Mouse (Mus musculus) MEL (cell line): ENCODE results near the gene Ccs. TPM values are rescaled to one million over a fixed set of nuclear protein-coding genes. Genes with fewer than 3 reads are reported as not detected.
A peak's percentile ranks its signal among the peaks of the same experiment; 100 is the strongest.

Experiments
- DNase-seq: peaks from one replicate; pipeline ENCODE4 v3.0.0; 2011; ENCODE audit warnings: low read depth, low spot score
- H3K27ac ChIP-seq: 2 replicates; pipeline ENCODE4 v1.5.1; 2012; ENCODE audit warnings: low read depth, mild to moderate bottlenecking, control low read depth, low read length, moderate library complexity; ENCODE audit not compliant: control insufficient read depth
- H3K27me3 ChIP-seq, 2 experiments: fragments of 150-350 bp in 1 of 2; sonication (generic) in 1 of 2; 2 replicates each; pipeline ENCODE4 v1.6.1; 2012; ENCODE audit warnings: low read length in 2 of 2, mild to moderate bottlenecking in 2 of 2, improper control_type of control experiment in 1 of 2, moderate library complexity in 1 of 2; ENCODE audit not compliant: insufficient read depth in 2 of 2, control insufficient read depth in 1 of 2
- H3K36me3 ChIP-seq, 2 experiments: 2 replicates each; pipeline ENCODE4 v1.6.1; 2012 to 2014; ENCODE audit warnings: low read length in 2 of 2, improper control_type of control experiment in 1 of 2, inconsistent platforms in 1 of 2, mild to moderate bottlenecking in 1 of 2; ENCODE audit not compliant: insufficient read depth in 2 of 2, control insufficient read depth in 1 of 2
- H3K4me1 ChIP-seq, 2 experiments: fragments of 150-350 bp in 1 of 2; sonication (generic) in 1 of 2; 2 replicates each; pipeline ENCODE4 v1.6.1; 2012; ENCODE audit warnings: low read length in 2 of 2, improper control_type of control experiment in 1 of 2, mild to moderate bottlenecking in 1 of 2; ENCODE audit not compliant: insufficient read depth in 2 of 2, control insufficient read depth in 1 of 2
- H3K4me3 ChIP-seq, 2 experiments: fragments of 150-350 bp in 1 of 2; sonication (generic) in 1 of 2; 2 replicates each; pipeline ENCODE4 v1.5.1; 2012; ENCODE audit warnings: low read depth in 2 of 2, low read length in 2 of 2, mild to moderate bottlenecking in 2 of 2, moderate library complexity in 2 of 2, control low read depth in 1 of 2, improper control_type of control experiment in 1 of 2; ENCODE audit not compliant: control insufficient read depth in 1 of 2, insufficient read depth in 1 of 2
- H3K79me2 ChIP-seq: 2 replicates; pipeline ENCODE4 v1.6.1; 2012; ENCODE audit warnings: mild to moderate bottlenecking, low read length, moderate library complexity; ENCODE audit not compliant: control insufficient read depth, poor library complexity, insufficient read depth
- H3K9ac ChIP-seq: 2 replicates; pipeline ENCODE4 v1.6.1; 2012; ENCODE audit warnings: low read depth, mild to moderate bottlenecking, control low read depth, low read length, moderate library complexity; ENCODE audit not compliant: control insufficient read depth, poor library complexity, severe bottlenecking
- H3K9me3 ChIP-seq: fragments of 150-350 bp; sonication (generic); replicated peaks from 2 replicates; pipeline ENCODE4 v1.6.1; 2012; ENCODE audit warnings: mild to moderate bottlenecking, low read length, improper control_type of control experiment, moderate library complexity; ENCODE audit not compliant: insufficient read depth
- CHD1 ChIP-seq: IDR thresholded peaks from 2 replicates; pipeline ENCODE4 v1.6.1; 2012; ENCODE audit warnings: low read depth, mild to moderate bottlenecking, inconsistent platforms, low read length, improper control_type of control experiment
- CTCF ChIP-seq, 3 experiments: IDR thresholded peaks in 2 of 3; conservative IDR thresholded peaks in 1 of 3; 2 replicates each; pipeline ENCODE4 v1.5.1; 2011 to 2012; ENCODE audit warnings: low read length in 3 of 3, low read depth in 2 of 3, mild to moderate bottlenecking in 2 of 3, improper control_type of control experiment in 1 of 3, inconsistent platforms in 1 of 3, mixed read lengths in 1 of 3, moderate library complexity in 1 of 3; ENCODE audit not compliant: control insufficient read depth in 1 of 3, insufficient read depth in 1 of 3, poor library complexity in 1 of 3, severe bottlenecking in 1 of 3
- E2F4 ChIP-seq: IDR thresholded peaks from 2 replicates; pipeline ENCODE4 v1.6.1; 2011; ENCODE audit warnings: low read depth, low read length, improper control_type of control experiment, borderline replicate concordance
- EP300 ChIP-seq, 2 experiments: IDR thresholded peaks; 2 replicates each; pipeline ENCODE4 v1.6.1; 2011; ENCODE audit warnings: improper control_type of control experiment in 2 of 2, low read length in 2 of 2, low read depth in 1 of 2, mild to moderate bottlenecking in 1 of 2
- ETS1 ChIP-seq: IDR thresholded peaks from 2 replicates; pipeline ENCODE4 v1.6.1; 2012; ENCODE audit warnings: low read depth, mild to moderate bottlenecking, inconsistent platforms, low read length, improper control_type of control experiment, moderate library complexity
- GATA1 ChIP-seq: IDR thresholded peaks from 2 replicates; pipeline ENCODE4 v1.6.1; 2011; ENCODE audit warnings: low read depth, low read length, improper control_type of control experiment
- HCFC1 ChIP-seq: IDR thresholded peaks from 2 replicates; pipeline ENCODE4 v1.6.1; 2012; ENCODE audit warnings: low read depth, mild to moderate bottlenecking, inconsistent platforms, low read length, improper control_type of control experiment, moderate library complexity
- KAT2A ChIP-seq: conservative IDR thresholded peaks from 2 replicates; pipeline ENCODE4 v1.6.1; 2012; ENCODE audit warnings: low read depth, low read length, improper control_type of control experiment, inconsistent platforms
- MAZ ChIP-seq: IDR thresholded peaks from 2 replicates; pipeline ENCODE4 v1.6.1; 2012; ENCODE audit warnings: low read depth, mild to moderate bottlenecking, inconsistent platforms, low read length, improper control_type of control experiment
- MYB ChIP-seq: IDR thresholded peaks from 2 replicates; pipeline ENCODE4 v1.6.1; 2011; ENCODE audit warnings: mild to moderate bottlenecking, low read depth, low read length, improper control_type of control experiment
- MYC ChIP-seq: IDR thresholded peaks from 2 replicates; pipeline ENCODE4 v1.6.1; 2011; ENCODE audit warnings: low read depth, mild to moderate bottlenecking, low read length, improper control_type of control experiment, moderate library complexity
- NRF1 ChIP-seq: IDR thresholded peaks from 2 replicates; pipeline ENCODE4 v1.6.1; 2014; ENCODE audit warnings: low read depth, mild to moderate bottlenecking, inconsistent platforms, low read length, improper control_type of control experiment, moderate library complexity; ENCODE audit not compliant: poor library complexity, insufficient read depth, severe bottlenecking
- POLR2A ChIP-seq, 2 experiments: IDR thresholded peaks; 2 replicates each; pipeline ENCODE4 v1.6.1; 2011 to 2012; ENCODE audit warnings: low read length in 2 of 2, mild to moderate bottlenecking in 2 of 2, control low read depth in 1 of 2, improper control_type of control experiment in 1 of 2, low read depth in 1 of 2, moderate library complexity in 1 of 2; ENCODE audit not compliant: control insufficient read depth in 1 of 2, insufficient read depth in 1 of 2, poor library complexity in 1 of 2
- RAD21 ChIP-seq: IDR thresholded peaks from 2 replicates; pipeline ENCODE4 v1.6.1; 2011; ENCODE audit warnings: mild to moderate bottlenecking, low read depth, low read length, improper control_type of control experiment
- SMC3 ChIP-seq: IDR thresholded peaks from 2 replicates; pipeline ENCODE4 v1.6.1; 2011; ENCODE audit warnings: low read depth, low read length, improper control_type of control experiment
- TBP ChIP-seq: IDR thresholded peaks from 2 replicates; pipeline ENCODE4 v1.8.0; 2011; ENCODE audit warnings: low read depth, low read length, improper control_type of control experiment
- TCF12 ChIP-seq: IDR thresholded peaks from 2 replicates; pipeline ENCODE4 v1.6.1; 2014; ENCODE audit warnings: low read depth, mild to moderate bottlenecking, inconsistent platforms, low read length, improper control_type of control experiment, moderate library complexity
- UBTF ChIP-seq: IDR thresholded peaks from 2 replicates; pipeline ENCODE4 v1.6.1; 2012; ENCODE audit warnings: low read depth, mild to moderate bottlenecking, inconsistent platforms, low read length, improper control_type of control experiment, moderate library complexity, borderline replicate concordance; ENCODE audit not compliant: insufficient read depth
- USF1 ChIP-seq: IDR thresholded peaks from 2 replicates; pipeline ENCODE4 v1.6.1; 2014; ENCODE audit warnings: low read depth, mild to moderate bottlenecking, inconsistent platforms, low read length, improper control_type of control experiment, moderate library complexity
- USF2 ChIP-seq, 2 experiments: IDR thresholded peaks; 2 replicates each; pipeline ENCODE4 v1.6.1; 2011 to 2012; ENCODE audit warnings: improper control_type of control experiment in 2 of 2, low read length in 2 of 2, borderline replicate concordance in 1 of 2, inconsistent platforms in 1 of 2, low read depth in 1 of 2, mild to moderate bottlenecking in 1 of 2; ENCODE audit not compliant: insufficient read depth in 1 of 2
- ZC3H11A ChIP-seq: IDR thresholded peaks from 2 replicates; pipeline ENCODE4 v1.6.1; 2012; ENCODE audit warnings: low read depth, mild to moderate bottlenecking, inconsistent platforms, low read length, improper control_type of control experiment
- ZNF384 ChIP-seq: IDR thresholded peaks from 2 replicates; pipeline ENCODE4 v1.6.1; 2012; ENCODE audit warnings: low read depth, mild to moderate bottlenecking, inconsistent platforms, low read length, improper control_type of control experiment
- polyA plus RNA-seq, 2 experiments: library from polyadenylated mRNA; stranded (reverse) in 1 of 2; unstranded in 1 of 2; fragments of >175 nt in 1 of 2; fragments of >200 nt in 1 of 2; gene quantifications; 2 replicates each; pipeline versions ENCODE4 v1.2.1 to v1.2.4; 2012; ENCODE audit warnings: low replicate concordance in 2 of 2, low read depth in 1 of 2; ENCODE audit not compliant: insufficient read length in 2 of 2, insufficient read depth in 1 of 2, missing spikeins in 1 of 2
- total RNA-seq: library from RNA; depleted of rRNA; stranded (reverse); fragments of 300-350 nt; gene quantifications from 2 replicates; pipeline ENCODE4 v1.2.3, GENCODE M21; 2012

Ccs gene
- total and polyA plus RNA-seq, 3 experiments, result 48.3 to 56.6 TPM; not detected in 1

GRCm38 (mm10) chr19:4883961-4884360 is 44.8 kb upstream of the Ccs start:
- Histone ChIP-seq H3K9me3 (no peaks in the 10 kb centered on the region), H3K9ac (no peak overlapping the region), H3K27ac (no peak overlapping the region), H3K4me1 (peaks cover 0 to 11% of the 10 kb centered on the region in 2 experiments; a peak in 2 of 4 replicates), H3K79me2 (peaks cover 12% of the 10 kb centered on the region), H3K36me3 (peaks cover 0 to 5% of the 10 kb centered on the region in 2 experiments; a peak in 2 of 4 replicates), H3K4me3 (no peak overlapping the region), H3K27me3 (no peaks in the 10 kb centered on the region)
- TF ChIP-seq RAD21, result no peak
- TF ChIP-seq POLR2A (IDR thresholded peaks at IDR 0.05; ENCODE audit: control insufficient read depth in 1 of 2, insufficient read depth in 1 of 2, low read depth in 1 of 2, low read length in 2 of 2, poor library complexity in 1 of 2), result 0 out of 4 replicates have a peak, but pooled peaks of 1 of the 2 experiments have one; percentile 13
- DNase-seq, result no peak

GRCm38 (mm10) chr19:4879324-4879703 is 40.2 kb upstream of the Ccs start:
- TF ChIP-seq ZNF384 (peak; percentile 57), CHD1 (no peak)

GRCm38 (mm10) chr19:4878405-4879323 is 39.5 kb upstream of the Ccs start, which contains the start of gene Zdhhc24:
Zdhhc24 (plus strand) TSS chr19:4878668.
- peaks cover 0 to 17% of the 10 kb centered on the region in 2 experiments; a peak in 2 of 4 replicates for H3K4me1 ChIP-seq
- TF ChIP-seq ETS1 (no peak), NRF1 (peak; percentile 66), USF1 (peak; percentile 23; the same call in 1 of the 2 replicates), ZNF384 (no peak), MAZ (peak; percentile 75), E2F4 (peak; percentile 90; the same call in 1 of the 2 replicates), EP300 (IDR thresholded peaks at IDR 0.05; ENCODE audit: low read depth in 1 of 2, low read length in 2 of 2) (0 out of 4 replicates have a peak, but pooled peaks of 1 of the 2 experiments have one; percentile 2), SMC3 (no peak), GATA1 (peak; percentile 63), MYB (no peak), TCF12 (no peak), CTCF (IDR thresholded peaks at IDR 0.05 in 2 of 3, conservative IDR thresholded peaks at IDR 0.05 in 1 of 3; ENCODE audit: control insufficient read depth in 1 of 3, insufficient read depth in 1 of 3, low read depth in 2 of 3, low read length in 3 of 3, poor library complexity in 1 of 3, severe bottlenecking in 1 of 3) (no peak), UBTF (no peak), USF2 (IDR thresholded peaks at IDR 0.05; ENCODE audit: borderline replicate concordance in 1 of 2, insufficient read depth in 1 of 2, low read depth in 1 of 2, low read length in 2 of 2) (no peak), HCFC1 (peak; percentile 80), MYC (peak; percentile 43; the same call in 1 of the 2 replicates), TBP (peak; percentile 80), KAT2A (no peak), ZC3H11A (no peak)

More at GRCm38 (mm10) chr19:4879324-4879703, 40.2 kb upstream of the Ccs start:
- peak overlapping the region; percentile 88 to 94 for H3K4me3 ChIP-seq
- H3K36me3 ChIP-seq, result peaks cover 0 to 9% of the 10 kb centered on the region in 2 experiments; a peak in 2 of 4 replicates
- peak overlapping the region; percentile 95 for H3K9ac ChIP-seq
- no peaks in the 10 kb centered on the region for H3K27me3 ChIP-seq
- peak overlapping the region; percentile 66 for H3K27ac ChIP-seq
- H3K9me3 ChIP-seq, result no peaks in the 10 kb centered on the region
- peak; percentile 38 for DNase-seq
- peaks cover 16% of the 10 kb centered on the region for H3K79me2 ChIP-seq
- peaks cover 0 to 17% of the 10 kb centered on the region in 2 experiments; a peak in 2 of 4 replicates for H3K4me1 ChIP-seq

More at GRCm38 (mm10) chr19:4878405-4879323, 39.5 kb upstream of the Ccs start, which contains the start of gene Zdhhc24:
- Histone ChIP-seq H3K27me3 (no peaks in the 10 kb centered on the region; a peak in 1 of 4 replicates), H3K27ac (peak within 1 kb of the TSS; percentile 66), H3K9ac (peak within 1 kb of the TSS; percentile 95), H3K4me3 (peak within 1 kb of the TSS; percentile 88 to 94), H3K9me3 (no peaks in the 10 kb centered on the region), H3K79me2 (peaks cover 16% of the 10 kb centered on the region), H3K36me3 (peaks cover 0 to 9% of the 10 kb centered on the region in 2 experiments; a peak in 2 of 4 replicates)
- DNase-seq, result peak; percentile 98
